Mouse (Mus musculus): ENCODE measurements around the gene Echs1.

GRCm38 (mm10) chr7:140115583-140116328 lies 520 bp downstream of the Echs1 start, which contains the start of gene Paox:
- TF ChIP-seq POLR2A (IDR thresholded peaks at IDR 0.05; ENCODE audit: control insufficient read depth, low read depth, low read length) (no peak), CTCF (IDR thresholded peaks at IDR 0.05; ENCODE audit: control insufficient read depth, insufficient read depth, insufficient replicate concordance, low read depth, low read length) (no peak)
